Comparison of ENCODE assay signal across 9 mouse cellular contexts in the genomic region with DNA sequence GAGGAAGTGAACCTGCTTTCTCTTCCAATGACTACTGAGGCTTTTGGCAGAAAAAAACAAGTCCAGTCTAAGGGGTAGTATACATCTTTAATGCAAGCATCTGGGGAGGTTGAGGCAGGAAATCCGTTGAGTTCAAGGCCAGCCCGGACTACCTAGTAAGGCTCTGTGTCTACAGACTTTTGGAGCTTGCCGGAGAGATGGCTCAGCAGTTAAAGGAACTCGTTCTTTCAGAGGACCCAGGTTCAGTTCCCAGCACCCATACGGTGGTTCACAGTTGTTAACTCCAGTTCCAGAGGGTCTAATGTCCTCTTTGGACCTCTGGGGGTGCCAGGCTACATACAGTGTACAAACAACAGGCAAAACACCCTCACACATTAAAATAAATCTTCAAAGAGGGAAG. TPM values are rescaled to one million over a fixed set of nuclear protein-coding genes. Genes with fewer than 3 reads are reported as not detected.
DNase-seq lines count a peak whose midpoint lies in the region; ATAC-seq and TF ChIP-seq lines count a peak whose summit lies in the region.
"Had no signal": no experiment of that assay in that cellular context is flagged by ENCODE, and none has a peak within 500 bp of the region (broad histone marks: within the 10 kb centered on the region; RNA-seq: fewer than 3 reads in every experiment).

No protein-coding gene starts in this region.

- no peaks in the 10 kb centered on the region for H3K9me3 ChIP-seq in heart, embryonic 12.5 days (replicated peaks)
- H3K9me3 ChIP-seq in G1E (replicated peaks): no peaks in the 10 kb centered on the region
- H3K9me3 ChIP-seq in heart, postnatal 0 days (replicated peaks; ENCODE audit: control insufficient read depth, low read length): no peaks in the 10 kb centered on the region

- DNase-seq in heart, adult 8-10 months (ENCODE audit: low spot score): no peak
- DNase-seq in G1E (ENCODE audit: low spot score): no peak
- DNase-seq in heart, postnatal 0 days (ENCODE audit: low spot score): no peak
- DNase-seq in gastrocnemius, postnatal 4 days (ENCODE audit: low spot score in 2 of 2): no peak
- DNase-seq in left cerebral cortex, postnatal 10 days (ENCODE audit: extremely low spot score in 1 of 2, low spot score in 2 of 2): no peak
- DNase-seq in adrenal gland, postnatal 10 days: no peak

- ATAC-seq in heart, embryonic 12.5 days (ENCODE audit: insufficient number of reproducible peaks, low FRiP score): no peak
- ATAC-seq in G1E (ENCODE audit: extremely low read depth, insufficient number of reproducible peaks, low FRiP score, poor library complexity, severe bottlenecking): no peak
- no peak for ATAC-seq in heart, postnatal 0 days (ENCODE audit: insufficient read depth, low read depth)

- H3K4me2 ChIP-seq in heart, embryonic 12.5 days: peak overlapping the region; percentile 89
- peak overlapping the region; percentile 85 for H3K4me2 ChIP-seq in heart, postnatal 0 days (ENCODE audit: low read depth, low read length)

- H3K36me3 ChIP-seq in heart, embryonic 12.5 days: peaks cover 24% of the 10 kb centered on the region
- H3K36me3 ChIP-seq in G1E (replicated peaks): peaks cover 66% of the 10 kb centered on the region
- H3K36me3 ChIP-seq in heart, postnatal 0 days (replicated peaks; ENCODE audit: control insufficient read depth, insufficient read depth, low read length): peaks cover 20% of the 10 kb centered on the region
- peaks cover 16% of the 10 kb centered on the region; the same call in 1 of the 2 replicates for H3K36me3 ChIP-seq in macrophage (ENCODE audit: inconsistent target)

- H3K27me3 ChIP-seq in heart, embryonic 12.5 days (replicated peaks): no peaks in the 10 kb centered on the region
- H3K27me3 ChIP-seq in G1E (ENCODE audit: insufficient read depth, low read length): no peaks in the 10 kb centered on the region
- no peaks in the 10 kb centered on the region for H3K27me3 ChIP-seq in heart, postnatal 0 days (ENCODE audit: control insufficient read depth, insufficient read depth, low read length)

- H3K9ac ChIP-seq in heart, embryonic 12.5 days: peak overlapping the region; percentile 92
- peak overlapping the region; percentile 64; the same call in 1 of the 2 replicates for H3K9ac ChIP-seq in heart, postnatal 0 days (replicated peaks; ENCODE audit: low read depth, low read length)

- peak overlapping the region; percentile 81 for H3K4me3 ChIP-seq in heart, embryonic 12.5 days
- H3K4me3 ChIP-seq in G1E (ENCODE audit: low read depth, low read length): peak overlapping the region; percentile 84
- peak overlapping the region; percentile 58 for H3K4me3 ChIP-seq in heart, postnatal 0 days (ENCODE audit: low read depth, low read length)
- H3K4me3 ChIP-seq in macrophage (ENCODE audit: inconsistent target): peak overlapping the region; percentile 94

- peaks cover 29% of the 10 kb centered on the region for H3K4me1 ChIP-seq in heart, embryonic 12.5 days (replicated peaks)
- peaks cover 47% of the 10 kb centered on the region for H3K4me1 ChIP-seq in G1E (ENCODE audit: insufficient read depth, low read depth, low read length)
- H3K4me1 ChIP-seq in heart, postnatal 0 days (ENCODE audit: control insufficient read depth, insufficient read depth): peaks cover 32% of the 10 kb centered on the region

- no peak for TF ChIP-seq EP300 in heart, postnatal 0 days (IDR thresholded peaks at IDR 0.05; ENCODE audit: low read depth)

- TF ChIP-seq CTCF in G1E (IDR thresholded peaks at IDR 0.05; ENCODE audit: low read depth, low read length): no peak
- TF ChIP-seq CTCF in heart, postnatal 0 days (IDR thresholded peaks at IDR 0.05; ENCODE audit: low read depth): no peak

- WGBS in heart, embryonic 12.5 days: 92% methylated on average over 5 of the region's 5 CpGs
- WGBS in heart, postnatal 0 days: 96% methylated on average over 5 of the region's 5 CpGs
- 95% methylated on average over 5 of the region's 5 CpGs for WGBS in macrophage (ENCODE audit: missing documents)

- H3K27ac ChIP-seq in heart, embryonic 12.5 days (ENCODE audit: poor library complexity, severe bottlenecking): no peak overlapping the region
- H3K27ac ChIP-seq in heart, postnatal 0 days (ENCODE audit: low read depth): peak overlapping the region; percentile 85
- peak overlapping the region; percentile 65 for H3K27ac ChIP-seq in macrophage

- H3K79me2 ChIP-seq in macrophage (ENCODE audit: inconsistent target): peaks cover 21% of the 10 kb centered on the region

- intact Hi-C loops in left cerebral cortex, postnatal 10 days (cut with DNase I): no loop called here

RNA-seq across cellular contexts. Expression of a gene that starts 0.9 kb away (rescaled TPM):
- polyA plus RNA-seq in heart, embryonic 12.5 days (2016; fragmentation: Nextera tagmentation; extraction: Ambion mirVana): 18.6 and 20.0 TPM in 2 replicates
- total RNA-seq in heart, adult 8-10 months (2022): 10 to 100 TPM; 14.6 to 22.9 (median 19.0) TPM
- total RNA-seq in G1E (2014; fragmentation: Nextera tagmentation) (23.6 and 24.4 TPM in 2 replicates), G1E (2017) (35.0 and 36.7 TPM in 2 replicates)
- polyA plus RNA-seq in G1E (2012) (7.0 and 8.8 TPM in 2 replicates), macrophage (2018) (7.5 to 12.3 TPM (median 8.9 TPM) in 3 replicates)
- total RNA-seq in heart, postnatal 0 days (2014; rRNA removed; ENCODE audit: low replicate concordance): 6.3 TPM in 2 replicates
- polyA plus RNA-seq in heart, postnatal 0 days (2015; fragmentation: Nextera tagmentation; extraction: Ambion mirVana): 23.0 and 26.3 TPM in 2 replicates
- total RNA-seq in macrophage (2018; cell fraction: chromatin; rRNA removed): 10 to 100 TPM in 17 of 26 experiments, 1 to 10 TPM in 9; 1.5 to 46.4 (median 12.4) TPM
- total RNA-seq in macrophage (2018; cell fraction: cytosol; rRNA removed): 10 to 100 TPM in 6 of 26 experiments, 1 to 10 TPM in 20; 4.3 to 12.2 (median 8.5) TPM
- 10 to 100 TPM in 15 of 26 experiments, 1 to 10 TPM in 11; 1.4 to 52.9 (median 12.5) TPM for total RNA-seq in macrophage (2018; cell fraction: nucleus; rRNA removed)
- 10 to 100 TPM; 13.2 to 13.6 TPM for total RNA-seq in gastrocnemius, postnatal 4 days (2021)
- 10 to 100 TPM; 29.3 to 31.5 TPM for total RNA-seq in left cerebral cortex, postnatal 10 days (2021)
- total RNA-seq in adrenal gland, postnatal 10 days (2021): 10 to 100 TPM; 17.4 to 28.2 TPM

RNA-seq across cellular contexts. Expression of a gene that starts 4.0 kb away (rescaled TPM):
- 0.82 and 1.4 TPM in 2 replicates for polyA plus RNA-seq in heart, embryonic 12.5 days (2016; fragmentation: Nextera tagmentation; extraction: Ambion mirVana)
- 1 to 10 TPM in 2 of 4 experiments, under 1 TPM in 2; 0.32 to 1.2 (median 0.82) TPM for total RNA-seq in heart, adult 8-10 months (2022)
- total RNA-seq in G1E (2014; fragmentation: Nextera tagmentation) (1.7 TPM in 1 of 2 replicates, not detected in the other), G1E (2017) (0.33 TPM in 1 of 2 replicates, not detected in the other)
- polyA plus RNA-seq in G1E (2012) (0.25 TPM in 1 of 2 replicates, not detected in the other), macrophage (2018) (0.47 to 0.77 TPM in 2 of 3 replicates, not detected in the other)
- total RNA-seq in heart, postnatal 0 days (2014; rRNA removed; ENCODE audit: low replicate concordance): 9.8 TPM in 1 of 2 replicates, not detected in the other
- polyA plus RNA-seq in heart, postnatal 0 days (2015; fragmentation: Nextera tagmentation; extraction: Ambion mirVana): 1.5 and 1.9 TPM in 2 replicates
- total RNA-seq in macrophage (2018; cell fraction: chromatin; rRNA removed): 10 to 100 TPM in 4 of 26 experiments, 1 to 10 TPM in 17, not detected in 5; 1.3 to 16.5 (median 5.5) TPM
- total RNA-seq in macrophage (2018; cell fraction: cytosol; rRNA removed): 1 to 10 TPM in 2 of 26 experiments, under 1 TPM in 14, not detected in 10; 0.19 to 1.4 (median 0.62) TPM
- 10 to 100 TPM in 1 of 26 experiments, 1 to 10 TPM in 18, not detected in 7; 1.1 to 15.7 (median 3.5) TPM for total RNA-seq in macrophage (2018; cell fraction: nucleus; rRNA removed)
- 1 to 10 TPM; 1.6 to 2.7 TPM for total RNA-seq in gastrocnemius, postnatal 4 days (2021)
- total RNA-seq in left cerebral cortex, postnatal 10 days (2021): 1 to 10 TPM; 3.0 to 3.2 TPM
- total RNA-seq in adrenal gland, postnatal 10 days (2021): 1 to 10 TPM in 1 of 2 experiments, under 1 TPM in 1; 0.99 to 2.0 TPM
- total RNA-seq: megakaryocyte progenitor cell, adult 5-6 weeks had no signal

RNA-seq across cellular contexts. Expression of a gene that starts 5.7 kb away (rescaled TPM):
- polyA plus RNA-seq in heart, embryonic 12.5 days (2016; fragmentation: Nextera tagmentation; extraction: Ambion mirVana): 42.3 and 44.2 TPM in 2 replicates
- total RNA-seq in heart, adult 8-10 months (2022): 10 to 100 TPM; 11.9 to 20.3 (median 14.6) TPM
- 1.1 TPM in 1 of 2 replicates, not detected in the other for total RNA-seq in G1E (2014; fragmentation: Nextera tagmentation)
- 20.7 and 23.8 TPM in 2 replicates for total RNA-seq in G1E (2017)
- polyA plus RNA-seq in G1E (2012): 4.8 and 4.9 TPM in 2 replicates
- 41.9 and 55.1 TPM in 2 replicates for total RNA-seq in heart, postnatal 0 days (2014; rRNA removed; ENCODE audit: low replicate concordance)
- 58.0 and 58.6 TPM in 2 replicates for polyA plus RNA-seq in heart, postnatal 0 days (2015; fragmentation: Nextera tagmentation; extraction: Ambion mirVana)
- 10 to 100 TPM in 19 of 26 experiments, 1 to 10 TPM in 7; 4.0 to 65.0 (median 29.8) TPM for total RNA-seq in macrophage (2018; cell fraction: chromatin; rRNA removed)
- 10 to 100 TPM in 21 of 26 experiments, 1 to 10 TPM in 5; 2.6 to 21.6 (median 14.1) TPM for total RNA-seq in macrophage (2018; cell fraction: cytosol; rRNA removed)
- total RNA-seq in macrophage (2018; cell fraction: nucleus; rRNA removed): 10 to 100 TPM in 22 of 26 experiments, 1 to 10 TPM in 4; 3.8 to 61.2 (median 22.1) TPM
- polyA plus RNA-seq in macrophage (2018): 12.7 to 15.3 TPM (median 14.1 TPM) in 3 replicates
- total RNA-seq in gastrocnemius, postnatal 4 days (2021): 10 to 100 TPM; 44.7 to 51.2 TPM
- total RNA-seq in left cerebral cortex, postnatal 10 days (2021): 100 to 1,000 TPM; 123 to 130 TPM
- 10 to 100 TPM; 59.4 to 64.4 TPM for total RNA-seq in adrenal gland, postnatal 10 days (2021)

RNA-seq across cellular contexts. Expression of a gene that starts 17.6 kb away (rescaled TPM):
- 139 and 153 TPM in 2 replicates for polyA plus RNA-seq in heart, embryonic 12.5 days (2016; fragmentation: Nextera tagmentation; extraction: Ambion mirVana)
- total RNA-seq in heart, adult 8-10 months (2022): 10 to 100 TPM; 40.4 to 44.9 (median 42.0) TPM
- total RNA-seq in G1E (2014; fragmentation: Nextera tagmentation) (129 and 155 TPM in 2 replicates), G1E (2017) (104 and 120 TPM in 2 replicates)
- polyA plus RNA-seq in G1E (2012) (207 and 224 TPM in 2 replicates), macrophage (2018) (91.3 to 152 TPM (median 129 TPM) in 3 replicates)
- total RNA-seq in heart, postnatal 0 days (2014; rRNA removed; ENCODE audit: low replicate concordance): 108 and 115 TPM in 2 replicates
- 150 and 161 TPM in 2 replicates for polyA plus RNA-seq in heart, postnatal 0 days (2015; fragmentation: Nextera tagmentation; extraction: Ambion mirVana)
- 100 to 1,000 TPM in 25 of 26 experiments, 10 to 100 TPM in 1; 95.8 to 254 (median 178) TPM for total RNA-seq in macrophage (2018; cell fraction: chromatin; rRNA removed)
- total RNA-seq in macrophage (2018; cell fraction: cytosol; rRNA removed): 100 to 1,000 TPM in 24 of 26 experiments, 10 to 100 TPM in 2; 91.8 to 141 (median 126) TPM
- total RNA-seq in macrophage (2018; cell fraction: nucleus; rRNA removed): 100 to 1,000 TPM in 20 of 26 experiments, 10 to 100 TPM in 6; 81.0 to 181 (median 117) TPM
- total RNA-seq in gastrocnemius, postnatal 4 days (2021): 10 to 100 TPM; 65.2 to 68.4 TPM
- total RNA-seq in left cerebral cortex, postnatal 10 days (2021): 100 to 1,000 TPM; 110 TPM
- 10 to 100 TPM; 83.6 to 86.2 TPM for total RNA-seq in adrenal gland, postnatal 10 days (2021)

RNA-seq across cellular contexts. Expression of a gene that starts 17.6 kb away (rescaled TPM):
- 155 and 156 TPM in 2 replicates for polyA plus RNA-seq in heart, embryonic 12.5 days (2016; fragmentation: Nextera tagmentation; extraction: Ambion mirVana)
- 100 to 1,000 TPM; 118 to 136 (median 130) TPM for total RNA-seq in heart, adult 8-10 months (2022)
- total RNA-seq in G1E (2014; fragmentation: Nextera tagmentation): 152 and 159 TPM in 2 replicates
- 241 and 272 TPM in 2 replicates for total RNA-seq in G1E (2017)
- polyA plus RNA-seq in G1E (2012): 130 and 133 TPM in 2 replicates
- total RNA-seq in heart, postnatal 0 days (2014; rRNA removed; ENCODE audit: low replicate concordance): 408 and 443 TPM in 2 replicates
- polyA plus RNA-seq in heart, postnatal 0 days (2015; fragmentation: Nextera tagmentation; extraction: Ambion mirVana): 169 and 172 TPM in 2 replicates
- 10 to 100 TPM; 14.7 to 49.4 (median 32.1) TPM for total RNA-seq in macrophage (2018; cell fraction: chromatin; rRNA removed)
- 10 to 100 TPM; 54.3 to 99.6 (median 73.5) TPM for total RNA-seq in macrophage (2018; cell fraction: cytosol; rRNA removed)
- total RNA-seq in macrophage (2018; cell fraction: nucleus; rRNA removed): 10 to 100 TPM; 13.4 to 52.6 (median 23.5) TPM
- polyA plus RNA-seq in macrophage (2018): 58.7 to 140 TPM (median 87.3 TPM) in 3 replicates
- total RNA-seq in gastrocnemius, postnatal 4 days (2021): 100 to 1,000 TPM; 167 to 176 TPM
- total RNA-seq in left cerebral cortex, postnatal 10 days (2021): 100 to 1,000 TPM; 141 to 151 TPM
- 100 to 1,000 TPM; 192 to 198 TPM for total RNA-seq in adrenal gland, postnatal 10 days (2021)
